Mouse (Mus musculus) ES-Bruce4 (cell line): ENCODE measurements at regions not wholly inside any gene's neighbourhood (a gene's known extent, or its start where the extent isn't known, plus 50 kb on each side); places are given as distances from the start of the nearest gene placed in this dataset.

Experiments
- H3K27ac ChIP-seq: 2 replicates; pipeline ENCODE4 v1.5.1; 2012; ENCODE audit warnings: low read length, inconsistent platforms; ENCODE audit not compliant: insufficient read depth
- H3K27me3 ChIP-seq: 2 replicates; pipeline ENCODE4 v1.6.1; 2012; ENCODE audit warnings: mild to moderate bottlenecking, low read length, inconsistent platforms; ENCODE audit not compliant: control insufficient read depth, poor library complexity, insufficient read depth, severe bottlenecking
- H3K36me3 ChIP-seq: 2 replicates; pipeline ENCODE4 v1.6.1; 2012; ENCODE audit warnings: inconsistent platforms, mild to moderate bottlenecking, low read length, moderate library complexity; ENCODE audit not compliant: control insufficient read depth, poor library complexity, insufficient read depth, severe bottlenecking
- H3K4me1 ChIP-seq: one replicate; pipeline ENCODE4 v1.8.1; 2011; ENCODE audit warnings: low read length; ENCODE audit not compliant: control insufficient read depth, insufficient read depth
- H3K4me3 ChIP-seq: 2 replicates; pipeline ENCODE4 v1.5.1; 2011; ENCODE audit warnings: low read depth, mild to moderate bottlenecking, low read length
- H3K9ac ChIP-seq: 2 replicates; pipeline ENCODE4 v1.6.1; 2012; ENCODE audit warnings: low read depth, mild to moderate bottlenecking, inconsistent platforms; ENCODE audit not compliant: poor library complexity, severe bottlenecking
- H3K9me3 ChIP-seq: replicated peaks from 2 replicates; pipeline ENCODE4 v1.6.1; 2012; ENCODE audit warnings: mild to moderate bottlenecking, low read length, inconsistent platforms; ENCODE audit not compliant: control insufficient read depth, poor library complexity, insufficient read depth, severe bottlenecking
- CTCF ChIP-seq: IDR thresholded peaks from one replicate; pipeline ENCODE4 v1.8.1; 2011; ENCODE audit warnings: low read depth, low read length
- EP300 ChIP-seq: IDR thresholded peaks from 2 replicates; pipeline ENCODE4 v1.6.1; 2011; ENCODE audit warnings: low read depth, low read length; ENCODE audit not compliant: insufficient read depth
- POLR2A ChIP-seq: IDR thresholded peaks from one replicate; pipeline ENCODE4 v1.8.1; 2011; ENCODE audit warnings: low read length; ENCODE audit not compliant: insufficient read depth

DNA sequence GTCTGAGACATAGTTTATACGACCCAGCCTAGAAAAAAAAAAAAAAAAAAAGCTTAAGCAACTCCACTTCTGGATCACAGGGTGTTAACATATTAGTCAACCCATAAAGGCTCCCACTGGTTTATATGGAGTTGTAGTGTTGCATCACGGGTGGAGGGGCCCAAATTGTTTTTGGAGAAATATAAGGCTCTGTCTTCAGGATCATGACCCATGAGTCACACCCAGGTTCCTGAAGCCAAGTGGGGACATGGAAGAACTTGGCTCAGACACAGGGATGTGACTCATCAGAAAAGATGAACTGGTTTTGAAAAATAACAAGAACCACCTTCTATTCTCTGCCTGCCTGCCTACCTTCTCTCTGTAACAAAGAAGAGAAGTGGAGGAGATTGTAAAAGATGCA lies 108.5 kb upstream of the Bmp2 start:
- H3K27me3 ChIP-seq, result no peaks in the 10 kb centered on the region; the same call in 1 of the 2 replicates
- no peak overlapping the region for H3K9ac ChIP-seq
- H3K4me3 ChIP-seq, result no peak overlapping the region
- H3K27ac ChIP-seq, result no peak overlapping the region
- no peaks in the 10 kb centered on the region for H3K4me1 ChIP-seq
- no peaks in the 10 kb centered on the region for H3K36me3 ChIP-seq
- no peaks in the 10 kb centered on the region for H3K9me3 ChIP-seq
- TF ChIP-seq CTCF, result no peak
- no peak for TF ChIP-seq EP300

DNA sequence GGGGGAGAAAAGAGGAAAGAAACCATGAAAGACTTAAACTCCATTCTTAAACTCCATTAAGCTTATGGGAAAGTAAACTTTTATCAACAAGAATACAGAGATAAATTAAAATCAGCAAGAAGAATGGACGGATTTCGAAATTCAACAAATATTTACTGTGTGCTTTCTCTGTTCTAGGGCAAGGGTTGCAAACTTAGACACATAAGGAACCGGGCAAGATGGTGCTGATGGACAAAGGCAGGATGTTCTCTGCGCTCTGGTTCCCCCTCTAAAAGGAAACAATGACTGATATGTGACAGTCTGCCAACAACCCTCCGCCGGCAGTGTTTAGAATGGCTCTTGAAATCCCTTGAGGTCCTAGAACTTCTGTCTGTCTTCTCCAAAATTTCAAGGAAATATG lies 99.0 kb upstream of the Bmp2 start:
- Histone ChIP-seq H3K4me1 (no peaks in the 10 kb centered on the region), H3K9me3 (no peaks in the 10 kb centered on the region), H3K27me3 (no peaks in the 10 kb centered on the region), H3K27ac (no peak overlapping the region), H3K4me3 (no peak overlapping the region), H3K9ac (no peak overlapping the region), H3K36me3 (no peaks in the 10 kb centered on the region)
- TF ChIP-seq POLR2A (no peak), EP300 (no peak), CTCF (no peak)

DNA sequence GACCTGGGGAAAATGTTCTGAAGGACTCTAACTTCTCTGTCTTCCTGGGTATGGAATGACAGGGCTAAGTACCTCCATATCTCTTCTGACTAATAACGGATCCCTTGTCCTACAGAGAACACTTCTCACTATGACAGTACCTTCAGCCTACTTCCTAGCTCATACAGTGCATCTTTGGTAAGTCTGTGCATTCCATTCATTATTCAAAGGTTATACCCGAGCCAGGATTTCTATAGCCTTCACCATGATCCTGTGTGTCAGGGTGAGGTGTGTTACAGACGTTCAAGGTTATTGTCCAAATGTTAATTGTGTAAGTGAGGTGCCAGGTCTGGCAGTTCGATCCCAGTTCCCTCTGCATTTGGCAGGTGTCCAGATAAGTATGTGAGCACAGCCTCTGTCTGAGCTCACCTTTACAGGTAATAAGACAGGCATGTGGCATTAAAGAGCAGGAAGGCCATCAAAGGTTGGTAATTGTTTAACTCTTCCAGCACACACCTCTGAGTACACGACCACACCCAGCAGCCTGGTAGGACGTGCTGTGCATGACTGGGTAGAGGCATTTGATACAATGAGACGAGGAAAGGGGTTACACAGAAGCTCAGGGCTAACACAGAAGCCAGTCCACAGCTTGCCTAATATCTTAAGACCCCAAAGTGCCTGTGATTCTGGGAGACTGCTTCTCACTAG lies 96.3 kb upstream of the Bmp2 start:
- no peak overlapping the region for H3K9ac ChIP-seq
- no peaks in the 10 kb centered on the region for H3K36me3 ChIP-seq
- H3K4me1 ChIP-seq, result no peaks in the 10 kb centered on the region
- no peak overlapping the region for H3K27ac ChIP-seq
- H3K9me3 ChIP-seq, result no peaks in the 10 kb centered on the region
- TF ChIP-seq CTCF (no peak), EP300 (no peak), POLR2A (no peak)
- no peak overlapping the region for H3K4me3 ChIP-seq
- H3K27me3 ChIP-seq, result no peaks in the 10 kb centered on the region

GRCm38 (mm10) chr2:133456785-133457184 lies 95.2 kb upstream of the Bmp2 start:
- Histone ChIP-seq H3K36me3 (no peaks in the 10 kb centered on the region), H3K27me3 (no peaks in the 10 kb centered on the region), H3K4me1 (no peaks in the 10 kb centered on the region), H3K9ac (no peak overlapping the region), H3K9me3 (no peaks in the 10 kb centered on the region), H3K4me3 (no peak overlapping the region), H3K27ac (no peak overlapping the region)
- no peak for TF ChIP-seq EP300
- TF ChIP-seq CTCF, result no peak
- no peak for TF ChIP-seq POLR2A

DNA sequence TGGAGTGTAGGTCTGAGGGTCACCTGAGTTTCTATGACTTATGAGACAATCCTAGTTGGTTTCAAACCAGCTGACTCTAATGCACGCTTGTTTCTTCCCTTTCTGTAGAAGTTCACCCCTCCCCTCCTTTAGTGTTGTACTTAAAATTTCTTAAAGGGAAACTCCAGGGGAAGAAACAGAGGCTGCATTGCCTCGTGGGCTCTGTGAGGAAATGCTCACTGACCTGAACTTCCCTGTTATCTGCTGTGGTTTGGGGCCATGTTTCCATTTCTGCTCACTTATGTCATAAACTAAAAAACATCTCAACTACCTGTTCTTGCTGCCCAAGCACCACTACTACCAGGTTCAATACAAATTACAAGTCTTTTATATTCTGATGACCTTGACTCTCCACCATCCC lies 93.2 kb upstream of the Bmp2 start:
- no peak overlapping the region for H3K4me3 ChIP-seq
- no peak overlapping the region for H3K9ac ChIP-seq
- H3K9me3 ChIP-seq, result no peaks in the 10 kb centered on the region
- no peak for TF ChIP-seq POLR2A
- TF ChIP-seq EP300, result no peak
- TF ChIP-seq CTCF, result no peak
- H3K4me1 ChIP-seq, result no peaks in the 10 kb centered on the region
- no peaks in the 10 kb centered on the region for H3K36me3 ChIP-seq
- H3K27me3 ChIP-seq, result no peaks in the 10 kb centered on the region
- H3K27ac ChIP-seq, result no peak overlapping the region

DNA sequence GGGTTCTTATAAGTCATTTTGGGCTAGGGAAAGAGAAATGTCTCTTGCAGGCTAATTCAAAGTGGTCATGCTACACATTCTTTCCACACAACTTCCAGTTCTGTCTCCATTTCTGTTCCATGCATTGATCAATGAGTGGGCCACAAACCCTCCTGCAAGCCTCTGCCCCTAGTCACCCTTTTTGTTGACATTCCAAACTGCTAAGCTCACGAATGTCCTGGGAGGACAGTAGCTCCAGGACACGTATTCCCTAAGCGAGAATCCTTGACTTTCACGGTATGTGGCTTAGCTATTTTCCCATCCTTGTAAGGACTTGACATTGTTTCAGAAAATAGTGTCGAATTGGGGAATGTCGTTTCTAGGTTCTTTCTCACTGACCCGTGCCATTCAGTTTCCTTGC lies 91.1 kb upstream of the Bmp2 start:
- Histone ChIP-seq H3K27me3 (no peaks in the 10 kb centered on the region), H3K27ac (no peak overlapping the region), H3K9ac (no peak overlapping the region), H3K36me3 (no peaks in the 10 kb centered on the region), H3K4me1 (no peaks in the 10 kb centered on the region), H3K4me3 (no peak overlapping the region), H3K9me3 (no peaks in the 10 kb centered on the region)
- TF ChIP-seq CTCF, result no peak
- no peak for TF ChIP-seq POLR2A
- no peak for TF ChIP-seq EP300
